Mouse (Mus musculus) hindbrain, embryonic 12.5 days (tissue): Measurements from ENCODE around the gene Syt1. TPM values are rescaled to one million over a fixed set of nuclear protein-coding genes. Genes with fewer than 3 reads are reported as not detected.

Experiments
- ATAC-seq: fragments of 200-750 bp; cut with Nextera tagmentation; 2 replicates; pipeline ENCODE4 v1.8.0; 2017; ENCODE audit warnings: moderate TSS enrichment; ENCODE audit not compliant: low FRiP score
- H3K27ac ChIP-seq: fragments of 300-500 bp; sonication (generic); 2 replicates; pipeline ENCODE4 v1.5.1; 2016; ENCODE audit warnings: mild to moderate bottlenecking
- H3K27me3 ChIP-seq: fragments of 300-500 bp; sonication (generic); 2 replicates; pipeline ENCODE4 v1.6.1; 2016; ENCODE audit warnings: mild to moderate bottlenecking
- H3K36me3 ChIP-seq: fragments of 300-500 bp; sonication (generic); 2 replicates; pipeline ENCODE4 v1.6.1; 2016; ENCODE audit warnings: mild to moderate bottlenecking
- H3K4me1 ChIP-seq: fragments of 300-500 bp; sonication (generic); 2 replicates; pipeline ENCODE4 v1.6.1; 2016
- H3K4me2 ChIP-seq: fragments of 300-500 bp; sonication (generic); replicated peaks from 2 replicates; pipeline ENCODE4 v1.6.1; 2016; ENCODE audit warnings: mild to moderate bottlenecking
- H3K4me3 ChIP-seq: fragments of 300-500 bp; sonication (generic); 2 replicates; pipeline ENCODE4 v1.5.1; 2016; ENCODE audit warnings: mild to moderate bottlenecking
- H3K9ac ChIP-seq: fragments of 300-500 bp; sonication (generic); 2 replicates; pipeline ENCODE4 v1.6.1; 2016; ENCODE audit warnings: mild to moderate bottlenecking, moderate library complexity
- H3K9me3 ChIP-seq: fragments of 300-500 bp; sonication (generic); replicated peaks from 2 replicates; pipeline ENCODE4 v1.6.1; 2016; ENCODE audit warnings: mild to moderate bottlenecking
- WGBS: fragments of 180-500 bp; shearing (Covaris S2); methylation state at CpG from one replicate; pipeline ENCODE4 v1.1.7; 2016; 5-methylcytosine and 5-hydroxymethylcytosine counted together
- polyA plus RNA-seq: library from polyadenylated mRNA; unstranded; fragments of >200 nt; fragmentation: Nextera tagmentation; extraction: Ambion mirVana; gene quantifications from 2 replicates; pipeline ENCODE4 v1.2.1, GENCODE M21; 2016

The Syt1 gene
- polyA plus RNA-seq, 1 experiment from 2014 or later: 40.3 TPM

GRCm38 (mm10) chr10:108470319-108470955 is 540.3 kb downstream of the Syt1 start:
- H3K36me3 ChIP-seq: no peaks in the 10 kb centered on the region
- H3K4me1 ChIP-seq: no peaks in the 10 kb centered on the region
- no peaks in the 10 kb centered on the region for H3K27me3 ChIP-seq
- no peak for ATAC-seq
- no peak overlapping the region for H3K4me2 ChIP-seq
- H3K9me3 ChIP-seq: no peaks in the 10 kb centered on the region
- no peak overlapping the region for H3K4me3 ChIP-seq
- 0 out of 2 replicates have a peak overlapping the region, but pooled peaks have one; percentile 23 for H3K27ac ChIP-seq
- no peak overlapping the region for H3K9ac ChIP-seq
- WGBS: 47% methylated on average over 6 of the region's 6 CpGs

GRCm38 (mm10) chr10:108466539-108466938 is 544.2 kb downstream of the Syt1 start:
- WGBS: 79% methylated on average over 8 of the region's 8 CpGs
- Histone ChIP-seq H3K27ac (no peak overlapping the region), H3K4me3 (no peak overlapping the region), H3K4me2 (no peak overlapping the region), H3K36me3 (no peaks in the 10 kb centered on the region), H3K27me3 (no peaks in the 10 kb centered on the region), H3K9ac (no peak overlapping the region), H3K4me1 (no peaks in the 10 kb centered on the region), H3K9me3 (no peaks in the 10 kb centered on the region)
- ATAC-seq: no peak

- WGBS: 76% methylated on average over 2 of the region's 2 CpGs
- no peak overlapping the region for H3K4me3 ChIP-seq
- no peaks in the 10 kb centered on the region for H3K4me1 ChIP-seq
- no peak overlapping the region for H3K4me2 ChIP-seq
- no peaks in the 10 kb centered on the region for H3K27me3 ChIP-seq
- H3K27ac ChIP-seq: no peak overlapping the region
- H3K9ac ChIP-seq: no peak overlapping the region
- ATAC-seq: no peak
- H3K36me3 ChIP-seq: no peaks in the 10 kb centered on the region
- H3K9me3 ChIP-seq: no peaks in the 10 kb centered on the region
Measured at GRCm38 (mm10) chr10:108461862-108462261, 548.9 kb downstream of the Syt1 start.

GRCm38 (mm10) chr10:108457054-108457453 is 553.7 kb downstream of the Syt1 start:
- no peak for ATAC-seq
- H3K4me2 ChIP-seq: no peak overlapping the region
- WGBS: 100% methylated on average over 2 of the region's 2 CpGs

GRCm38 (mm10) chr10:108455883-108456282 is 554.9 kb downstream of the Syt1 start:
- Histone ChIP-seq H3K36me3 (no peaks in the 10 kb centered on the region), H3K4me1 (no peaks in the 10 kb centered on the region), H3K27me3 (no peaks in the 10 kb centered on the region), H3K27ac (no peak overlapping the region), H3K9me3 (no peaks in the 10 kb centered on the region), H3K4me2 (no peak overlapping the region), H3K4me3 (no peak overlapping the region), H3K9ac (no peak overlapping the region)
- WGBS: 80% methylated on average over 2 of the region's 2 CpGs
- ATAC-seq: no peak

More at GRCm38 (mm10) chr10:108457054-108457453, 553.7 kb downstream of the Syt1 start:
- no peaks in the 10 kb centered on the region for H3K4me1 ChIP-seq
- H3K9ac ChIP-seq: no peak overlapping the region
- no peak overlapping the region for H3K4me3 ChIP-seq
- no peaks in the 10 kb centered on the region for H3K27me3 ChIP-seq
- no peak overlapping the region for H3K27ac ChIP-seq
- no peaks in the 10 kb centered on the region for H3K9me3 ChIP-seq
- H3K36me3 ChIP-seq: no peaks in the 10 kb centered on the region

- no peak overlapping the region for H3K4me2 ChIP-seq
- ATAC-seq: no peak
- no peaks in the 10 kb centered on the region for H3K4me1 ChIP-seq
- H3K27ac ChIP-seq: no peak overlapping the region
- H3K36me3 ChIP-seq: no peaks in the 10 kb centered on the region
- H3K27me3 ChIP-seq: no peaks in the 10 kb centered on the region
- H3K9me3 ChIP-seq: no peaks in the 10 kb centered on the region
- 76% methylated on average over 10 of the region's 10 CpGs for WGBS
- no peak overlapping the region for H3K9ac ChIP-seq
- no peak overlapping the region for H3K4me3 ChIP-seq
Measured at GRCm38 (mm10) chr10:108455204-108455603, 555.6 kb downstream of the Syt1 start.

- no peak for ATAC-seq
- no peak overlapping the region for H3K9ac ChIP-seq
- no peak overlapping the region for H3K4me3 ChIP-seq
- H3K4me2 ChIP-seq: no peak overlapping the region
- 88% methylated on average over 11 of the region's 11 CpGs for WGBS
- H3K4me1 ChIP-seq: no peaks in the 10 kb centered on the region
- no peak overlapping the region for H3K27ac ChIP-seq
- no peaks in the 10 kb centered on the region for H3K9me3 ChIP-seq
- no peaks in the 10 kb centered on the region for H3K36me3 ChIP-seq
- H3K27me3 ChIP-seq: no peaks in the 10 kb centered on the region
Measured at GRCm38 (mm10) chr10:108454691-108455117, 556.1 kb downstream of the Syt1 start.

GRCm38 (mm10) chr10:108453561-108453960 is 557.2 kb downstream of the Syt1 start:
- Histone ChIP-seq H3K9me3 (no peaks in the 10 kb centered on the region), H3K27ac (no peak overlapping the region), H3K36me3 (no peaks in the 10 kb centered on the region), H3K4me1 (no peaks in the 10 kb centered on the region), H3K4me2 (no peak overlapping the region), H3K9ac (no peak overlapping the region), H3K4me3 (no peak overlapping the region), H3K27me3 (no peaks in the 10 kb centered on the region)
- 58% methylated on average over 2 of the region's 2 CpGs for WGBS
- no peak for ATAC-seq

GRCm38 (mm10) chr10:108452421-108452820 is 558.4 kb downstream of the Syt1 start:
- 84% methylated on average over 9 of the region's 9 CpGs for WGBS
- H3K36me3 ChIP-seq: no peaks in the 10 kb centered on the region
- no peak overlapping the region for H3K9ac ChIP-seq
- no peak overlapping the region for H3K27ac ChIP-seq
- peaks cover 5% of the 10 kb centered on the region; the same call in 1 of the 2 replicates for H3K27me3 ChIP-seq
- no peak overlapping the region for H3K4me3 ChIP-seq
- no peaks in the 10 kb centered on the region for H3K4me1 ChIP-seq
- no peak for ATAC-seq
- H3K9me3 ChIP-seq: no peaks in the 10 kb centered on the region
- no peak overlapping the region for H3K4me2 ChIP-seq

- no peaks in the 10 kb centered on the region for H3K9me3 ChIP-seq
- peaks cover 3% of the 10 kb centered on the region; the same call in 1 of the 2 replicates for H3K4me1 ChIP-seq
- 90% methylated on average over 8 of the region's 8 CpGs for WGBS
- H3K4me2 ChIP-seq: no peak overlapping the region
- no peak overlapping the region for H3K9ac ChIP-seq
- H3K36me3 ChIP-seq: no peaks in the 10 kb centered on the region
- H3K4me3 ChIP-seq: no peak overlapping the region
- no peak for ATAC-seq
- no peak overlapping the region for H3K27ac ChIP-seq
- H3K27me3 ChIP-seq: peaks cover 6% of the 10 kb centered on the region; the same call in 1 of the 2 replicates
Measured at GRCm38 (mm10) chr10:108451516-108451915, 559.3 kb downstream of the Syt1 start.

GRCm38 (mm10) chr10:108450401-108450800 is 560.4 kb downstream of the Syt1 start:
- Histone ChIP-seq H3K27ac (no peak overlapping the region), H3K36me3 (no peaks in the 10 kb centered on the region), H3K4me3 (no peak overlapping the region), H3K4me1 (peaks cover 5% of the 10 kb centered on the region; the same call in 1 of the 2 replicates), H3K9me3 (no peaks in the 10 kb centered on the region), H3K9ac (no peak overlapping the region), H3K4me2 (no peak overlapping the region), H3K27me3 (peaks cover 6% of the 10 kb centered on the region; the same call in 1 of the 2 replicates)
- ATAC-seq: no peak
- 90% methylated on average over 4 of the region's 4 CpGs for WGBS

GRCm38 (mm10) chr10:108448421-108448820 is 562.4 kb downstream of the Syt1 start:
- peaks cover 16% of the 10 kb centered on the region for H3K4me1 ChIP-seq
- no peak overlapping the region for H3K4me3 ChIP-seq
- WGBS: 84% methylated on average over 11 of the region's 11 CpGs
- no peak overlapping the region for H3K4me2 ChIP-seq
- H3K9ac ChIP-seq: no peak overlapping the region
- no peaks in the 10 kb centered on the region for H3K36me3 ChIP-seq
- H3K9me3 ChIP-seq: no peaks in the 10 kb centered on the region
- no peak for ATAC-seq
- peaks cover 6% of the 10 kb centered on the region; the same call in 1 of the 2 replicates for H3K27me3 ChIP-seq
- no peak overlapping the region for H3K27ac ChIP-seq
